Mouse (Mus musculus): ENCODE results near the gene Gm9803. TPM values are rescaled to one million over a fixed set of nuclear protein-coding genes. Genes with fewer than 3 reads are reported as not detected.

Gm9803 gene
- 125 and 136 TPM in 2 replicates for polyA plus RNA-seq (2012; rRNA removed)

GRCm38 (mm10) chr10:43523931-43524330, at the start of gene Gm9803:
Gene Gm9803 (plus strand): TSS chr10:43524084.

GRCm38 (mm10) chr10:43478751-43479435, 45.0 kb upstream of the Gm9803 start, which contains the start of gene Bend3:
Gene Bend3 (plus strand): TSS chr10:43478831.

GRCm38 (mm10) chr10:43540442-43541152, 16.7 kb downstream of the Gm9803 start, which contains the start of gene 1700021F05Rik:
Gene 1700021F05Rik (minus strand): TSS chr10:43540994.

Other genes starting within 250 kb of the Gm9803 start
- 7.8 and 8.5 TPM in 2 replicates for gene Bend3, start 45.3 kb upstream of the Gm9803 start, polyA plus RNA-seq (2012; rRNA removed)
- 6.7 and 8.7 TPM in 2 replicates for gene 1700021F05Rik, start 16.9 kb downstream of the Gm9803 start, polyA plus RNA-seq (2012; rRNA removed)
- gene Cd24a, start 54.2 kb downstream of the Gm9803 start, polyA plus RNA-seq (2012; rRNA removed), result 125 and 144 TPM in 2 replicates